Mouse (Mus musculus): ENCODE measurements around the gene Reep1. TPM values are rescaled to one million over a fixed set of nuclear protein-coding genes. Genes with fewer than 3 reads are reported as not detected.
"Not testable (repeated sequence)": the region's sequence is repeated elsewhere in the genome, so short reads cannot be mapped to it uniquely, and the experiment has no call there.

Gene Reep1
- total RNA-seq, 2 experiments from 2014 or later, result 96.9 to 98.7 TPM

DNA sequence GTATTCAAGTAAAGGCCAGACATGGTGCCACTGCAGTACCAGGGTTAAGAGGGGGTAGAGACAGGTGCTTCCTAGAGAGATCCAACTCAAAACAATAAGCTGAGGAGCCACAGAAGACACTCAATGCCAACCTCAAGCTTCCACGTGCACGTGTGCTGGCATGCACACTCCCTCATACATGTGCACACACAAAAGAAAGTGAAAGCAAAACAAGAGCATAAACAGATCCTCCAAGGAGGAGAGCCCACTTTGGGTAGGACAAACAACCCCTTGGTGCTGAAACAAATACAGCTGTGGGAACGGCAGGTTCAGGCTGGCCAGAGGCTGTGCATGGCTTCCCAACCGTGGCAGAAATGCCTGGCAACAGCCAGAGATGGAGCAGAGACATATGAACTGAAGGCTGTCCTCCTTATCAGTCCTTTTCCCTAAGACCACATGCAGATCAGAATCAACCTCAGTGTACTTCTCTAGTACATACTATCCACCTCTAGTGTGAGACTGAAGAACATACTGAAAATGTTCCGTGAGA is 112.5 kb downstream of the Reep1 start:
- intact Hi-C loops (cut with DNase I), result loop anchor here (5.0 to 10.0 kb wide), 3 partner anchors 188 to 675 kb away; partner anchors contain the start of genes Kdm3a, Krcc1 and Thnsl2

GRCm38 (mm10) chr6:71823085-71823484 is 115.7 kb downstream of the Reep1 start:
- intact Hi-C loops (cut with DNase I), result loop anchor here (5.0 to 10.0 kb wide), 3 partner anchors 191 to 678 kb away; partner anchors contain the start of genes Kdm3a, Krcc1 and Thnsl2
- no peak for DNase-seq (ENCODE audit: low spot score in 2 of 2)

More for the DNA sequence above, 112.5 kb downstream of the Reep1 start:
- DNase-seq (ENCODE audit: low spot score in 2 of 2), result no peak

DNA sequence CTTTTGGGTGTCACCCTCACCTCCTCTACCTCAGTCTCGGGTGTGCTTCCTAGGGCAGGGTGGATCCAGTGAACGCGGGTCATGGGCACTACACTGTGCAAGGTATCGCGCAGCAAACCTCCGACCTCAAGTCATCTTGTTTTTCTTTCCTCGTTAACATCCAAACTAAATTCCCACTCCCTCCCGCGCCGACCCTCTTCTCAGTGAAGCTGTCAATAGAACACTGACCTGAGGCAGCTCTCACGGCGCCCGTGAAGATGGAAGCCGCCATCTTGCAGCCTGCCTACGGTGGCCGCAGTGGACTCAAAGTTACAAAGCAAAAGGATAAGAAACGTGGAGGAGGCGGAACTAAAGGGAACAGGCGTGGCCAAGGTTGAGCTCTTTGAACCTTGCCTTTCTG is 116.1 kb downstream of the Reep1 start:
- DNase-seq (ENCODE audit: low spot score in 2 of 2), result peak; percentile 93 to 95
- intact Hi-C loops (cut with DNase I), result loop anchor here (5.0 to 10.0 kb wide), 3 partner anchors 191 to 679 kb away; partner anchors contain the start of genes Kdm3a, Krcc1 and Thnsl2

- DNase-seq (ENCODE audit: low spot score in 2 of 2), result no peak
- intact Hi-C loops (cut with DNase I), result loop anchor here (5.0 to 10.0 kb wide), 3 partner anchors 192 to 679 kb away; partner anchors contain the start of genes Kdm3a, Krcc1 and Thnsl2
Observed at GRCm38 (mm10) chr6:71823961-71824360, 116.6 kb downstream of the Reep1 start.

DNA sequence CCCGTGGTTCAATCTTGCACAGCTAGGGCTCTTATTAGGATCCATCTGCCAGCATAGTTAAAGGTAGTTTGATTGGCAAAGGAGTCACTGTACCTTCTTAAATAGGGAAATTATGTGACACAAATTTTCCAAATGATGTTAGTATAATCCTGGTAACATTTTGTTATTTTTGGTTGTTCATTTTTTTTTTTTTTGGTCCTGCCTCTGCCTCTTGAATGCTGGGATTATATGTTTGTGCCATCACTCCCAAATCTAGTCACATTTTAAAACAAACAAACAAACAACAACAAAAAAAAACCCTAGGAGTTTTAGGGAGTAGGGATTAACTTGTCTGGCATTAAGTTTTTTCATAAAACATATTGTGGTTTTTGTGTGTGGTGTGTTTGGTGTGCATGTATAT is 119.5 kb downstream of the Reep1 start, which contains the start of gene Mrpl35:
TSS of gene Mrpl35 (minus strand) at position 101 of the 400 bp plus-strand sequence.
- intact Hi-C loops (cut with DNase I), result loop anchor here (10.0 kb wide), 2 partner anchors 552 to 682 kb away; partner anchors contain the start of genes Krcc1 and Thnsl2
- no peak for DNase-seq (ENCODE audit: low spot score in 2 of 2)

DNA sequence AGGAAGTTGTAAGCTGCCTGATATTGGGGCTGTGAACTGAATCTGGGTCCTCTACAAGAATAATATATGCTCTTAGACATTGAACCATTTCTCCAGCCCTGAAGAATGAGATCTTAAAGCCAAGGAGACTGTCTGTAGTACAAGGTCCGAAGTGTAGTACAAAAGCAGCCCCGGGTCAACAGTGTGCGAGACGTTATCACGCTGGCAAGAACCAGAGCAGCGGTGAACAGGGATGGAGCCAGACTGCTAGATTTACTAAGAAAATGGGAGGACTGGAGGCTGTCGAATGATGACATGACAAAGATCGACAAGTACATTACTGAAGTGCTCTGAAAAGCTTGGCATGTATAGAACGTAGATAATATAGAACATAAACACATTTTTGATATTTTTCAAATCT is 122.4 kb downstream of the Reep1 start:
- DNase-seq (ENCODE audit: low spot score in 2 of 2), result no peak
- intact Hi-C loops (cut with DNase I), result loop anchor here (2.0 to 10.0 kb wide), 3 partner anchors 389 to 685 kb away; partner anchors contain the start of genes Krcc1, Rmnd5a and Thnsl2

- peak; percentile 97 to 99 for DNase-seq (ENCODE audit: low spot score in 2 of 2)
- intact Hi-C loops (cut with DNase I), result loop anchor here (2.0 kb wide), 1 partner anchor 390 kb away; the partner anchor contains the start of gene Rmnd5a
Observed at GRCm38 (mm10) chr6:71830690-71831580, 123.6 kb downstream of the Reep1 start, which contains the start of gene Immt. TSS of gene Immt (plus strand) at chr6:71831331.

- peak; percentile 95 to 99 for DNase-seq (ENCODE audit: low spot score in 2 of 2)
- intact Hi-C loops (cut with DNase I), result loop anchor here (2.0 kb wide), 1 partner anchor 391 kb away; the partner anchor contains the start of gene Rmnd5a
Observed at GRCm38 (mm10) chr6:71831581-71831960, 124.2 kb downstream of the Reep1 start.

DNA sequence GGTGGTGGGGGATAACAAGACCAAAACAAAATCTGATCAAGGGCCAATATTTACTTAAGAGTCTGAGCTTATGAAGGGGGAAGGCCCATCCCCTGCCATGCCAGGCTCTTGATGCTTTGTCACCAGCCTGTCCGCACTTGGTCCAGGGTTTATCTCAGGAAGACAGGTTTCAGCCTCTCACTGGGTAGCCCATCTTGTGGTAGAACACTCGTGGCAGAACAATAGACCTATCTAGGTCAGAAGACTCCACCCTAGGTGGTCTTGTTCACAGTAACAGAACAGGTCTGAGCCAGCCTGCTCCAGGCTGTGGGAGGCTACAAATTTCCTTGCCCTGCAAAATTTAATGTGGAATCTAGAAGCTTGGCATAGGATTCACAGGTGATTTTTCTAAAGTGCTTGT is 129.4 kb downstream of the Reep1 start:
- no peak for DNase-seq (ENCODE audit: low spot score in 2 of 2)
- intact Hi-C loops (cut with DNase I), result no loop called here

DNA sequence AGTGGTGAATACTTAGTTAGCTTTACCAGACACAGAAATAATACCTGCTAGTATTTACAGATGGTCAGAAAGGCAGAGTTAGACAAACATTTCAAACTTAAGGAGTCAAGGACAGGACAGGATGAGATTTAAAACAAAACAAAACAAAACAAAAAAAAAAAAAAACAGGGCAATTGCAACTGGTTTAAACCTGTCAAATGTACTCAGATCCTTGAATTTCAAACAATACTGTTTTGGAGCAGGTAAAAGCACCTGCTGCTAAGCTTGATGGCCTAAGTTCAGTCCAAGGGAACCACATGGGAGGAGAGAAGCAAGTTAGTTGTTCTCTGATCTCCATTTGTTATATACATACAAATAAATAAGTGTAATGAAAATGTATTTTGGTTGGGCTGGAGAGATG is 132.5 kb downstream of the Reep1 start:
- intact Hi-C loops (cut with DNase I), result no loop called here
- no peak for DNase-seq (ENCODE audit: low spot score in 2 of 2)

DNA sequence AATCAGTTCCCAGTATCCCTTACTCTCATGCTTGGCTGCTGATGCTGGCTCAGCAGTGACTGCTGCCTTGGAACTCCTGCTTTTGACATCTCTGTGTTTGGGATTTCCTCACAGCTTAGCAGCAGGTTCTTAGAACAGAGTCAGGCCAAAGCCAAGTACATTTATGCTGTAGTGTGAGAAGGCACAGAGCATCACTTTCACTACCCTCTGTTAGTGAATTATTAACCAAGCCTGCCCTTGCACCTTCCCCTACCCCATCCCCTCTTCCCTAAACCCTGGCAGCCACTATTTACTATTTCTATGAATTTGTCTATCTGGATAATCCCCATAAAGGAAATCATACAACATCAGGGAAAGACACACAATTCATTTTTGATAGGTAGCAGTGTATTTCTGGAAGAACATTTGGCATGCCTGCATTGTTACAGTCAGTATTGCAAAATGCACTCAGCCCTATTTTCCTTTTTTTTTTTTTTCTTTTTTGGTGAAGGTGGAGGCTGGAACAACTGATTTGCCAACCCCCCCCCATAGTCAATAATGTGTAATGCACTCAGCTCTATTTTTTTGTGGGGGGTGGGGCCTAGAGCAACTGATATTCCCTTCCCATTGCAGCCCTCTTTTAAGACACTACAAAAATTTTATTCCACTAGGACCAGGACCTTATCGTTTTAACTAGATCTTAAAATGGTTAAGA is 133.4 kb downstream of the Reep1 start:
- intact Hi-C loops (cut with DNase I), result no loop called here
- no peak for DNase-seq (ENCODE audit: low spot score in 2 of 2)

- DNase-seq (ENCODE audit: low spot score in 2 of 2); intact Hi-C loops (cut with DNase I): not testable (repeated sequence)
Observed at GRCm38 (mm10) chr6:71846906-71847305, 139.5 kb downstream of the Reep1 start.

Other genes with a start within 250 kb of the Reep1 start
- 10 to 100 TPM; 49.8 to 54.0 TPM for gene Rnf103, start 213.7 kb upstream of the Reep1 start, total RNA-seq (2021)
- gene Chmp3, start 163.8 kb upstream of the Reep1 start, total RNA-seq (2021), result 100 to 1,000 TPM in 1 of 2 experiments, 10 to 100 TPM in 1; 93.8 to 103 TPM
- 10 to 100 TPM; 37.8 to 44.2 TPM for gene Kdm3a, start 74.6 kb upstream of the Reep1 start, total RNA-seq (2021)
- 10 to 100 TPM; 29.6 to 30.4 TPM for gene Mrpl35, start 119.4 kb downstream of the Reep1 start, total RNA-seq (2021)
- gene Immt, start 123.8 kb downstream of the Reep1 start, total RNA-seq (2021), result 100 to 1,000 TPM; 140 to 141 TPM
- gene Ptcd3, start 201.2 kb downstream of the Reep1 start, total RNA-seq (2021), result 10 to 100 TPM; 66.1 to 70.4 TPM
- 10 to 100 TPM; 29.5 to 30.3 TPM for gene Polr1a, start 201.5 kb downstream of the Reep1 start, total RNA-seq (2021)